Mouse (Mus musculus): ENCODE results near the gene Rita1. TPM values are rescaled to one million over a fixed set of nuclear protein-coding genes. Genes with fewer than 3 reads are reported as not detected.

The Rita1 gene
- total RNA-seq, 2 experiments from 2014 or later: 27.5 to 29.5 TPM

GRCm38 (mm10) chr5:120574469-120575063 is 37.8 kb downstream of the Rita1 start:
- DNase-seq (ENCODE audit: low spot score in 2 of 2): no peak

GRCm38 (mm10) chr5:120571056-120571740 is 41.2 kb downstream of the Rita1 start:
- no peak for DNase-seq (ENCODE audit: low spot score in 2 of 2)

GRCm38 (mm10) chr5:120570289-120570897 is 42.0 kb downstream of the Rita1 start:
- no peak for DNase-seq (ENCODE audit: low spot score in 2 of 2)

GRCm38 (mm10) chr5:120569791-120570190 is 42.6 kb downstream of the Rita1 start:
- DNase-seq (ENCODE audit: low spot score in 2 of 2): no peak

GRCm38 (mm10) chr5:120568964-120569363 is 43.4 kb downstream of the Rita1 start:
- no peak for DNase-seq (ENCODE audit: low spot score in 2 of 2)

- no peak for DNase-seq (ENCODE audit: low spot score in 2 of 2)
Measured at GRCm38 (mm10) chr5:120568336-120568768, 44.0 kb downstream of the Rita1 start.

- DNase-seq (ENCODE audit: low spot score in 2 of 2): no peak
Measured at GRCm38 (mm10) chr5:120567761-120568211, 44.6 kb downstream of the Rita1 start.

GRCm38 (mm10) chr5:120567253-120567701 is 45.1 kb downstream of the Rita1 start:
- DNase-seq (ENCODE audit: low spot score in 2 of 2): peak in 1 of 2 experiments; percentile 39

GRCm38 (mm10) chr5:120566681-120567252 is 45.6 kb downstream of the Rita1 start:
- DNase-seq (ENCODE audit: low spot score in 2 of 2): no peak

- DNase-seq (ENCODE audit: low spot score in 2 of 2): peak in 1 of 2 experiments; percentile 58
Measured at GRCm38 (mm10) chr5:120566101-120566500, 46.3 kb downstream of the Rita1 start.

- no peak for DNase-seq (ENCODE audit: low spot score in 2 of 2)
Measured at GRCm38 (mm10) chr5:120565171-120565905, 47.1 kb downstream of the Rita1 start.

- no peak for DNase-seq (ENCODE audit: low spot score in 2 of 2)
Measured at GRCm38 (mm10) chr5:120563914-120564311, 48.5 kb downstream of the Rita1 start.

GRCm38 (mm10) chr5:120562956-120563913 is 49.2 kb downstream of the Rita1 start:
- no peak for DNase-seq (ENCODE audit: low spot score in 2 of 2)

GRCm38 (mm10) chr5:120560616-120561311 is 51.6 kb downstream of the Rita1 start:
- DNase-seq (ENCODE audit: low spot score in 2 of 2): peak in 1 of 2 experiments; percentile 16

- DNase-seq (ENCODE audit: low spot score in 2 of 2): no peak
Measured at GRCm38 (mm10) chr5:120560129-120560615, 52.2 kb downstream of the Rita1 start.

GRCm38 (mm10) chr5:120558762-120559161 is 53.6 kb downstream of the Rita1 start:
- no peak for DNase-seq (ENCODE audit: low spot score in 2 of 2)

GRCm38 (mm10) chr5:120558041-120558440 is 54.3 kb downstream of the Rita1 start:
- no peak for DNase-seq (ENCODE audit: low spot score in 2 of 2)

GRCm38 (mm10) chr5:120555871-120556270 is 56.5 kb downstream of the Rita1 start:
- DNase-seq (ENCODE audit: low spot score in 2 of 2): no peak

- peak in 1 of 2 experiments; percentile 67 for DNase-seq (ENCODE audit: low spot score in 2 of 2)
Measured at GRCm38 (mm10) chr5:120550673-120551072, 61.7 kb downstream of the Rita1 start.
